Mouse (Mus musculus): ENCODE results near the gene Zfhx3. TPM values are rescaled to one million over a fixed set of nuclear protein-coding genes. Genes with fewer than 3 reads are reported as not detected.
A peak's percentile ranks its signal among the peaks of the same experiment; 100 is the strongest.

The Zfhx3 gene
- polyA plus RNA-seq, 1 experiment from 2014 or later: 17.8 TPM

DNA sequence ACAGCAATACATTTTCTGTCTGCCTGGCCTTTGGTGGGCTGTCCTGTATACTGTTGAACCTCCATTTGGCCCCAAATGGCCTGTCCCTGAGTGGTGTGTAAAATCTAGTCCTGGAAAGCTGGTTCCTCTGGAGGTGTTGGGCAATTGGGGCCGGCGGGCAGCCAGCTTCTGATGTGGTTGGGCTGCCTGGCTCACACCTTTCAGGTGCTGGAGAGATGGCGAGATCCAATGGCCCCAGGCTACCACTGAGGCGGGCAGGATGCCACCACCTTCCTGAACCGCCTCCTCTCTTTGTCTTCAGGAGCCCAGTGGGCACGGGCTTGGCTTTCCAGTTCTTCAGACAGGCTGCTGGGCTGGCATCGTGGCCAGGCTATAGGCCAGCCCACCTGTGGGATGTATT lies 803.1 kb downstream of the Zfhx3 start:
- 95% methylated on average over 7 of the region's 7 CpGs for WGBS

GRCm38 (mm10) chr8:108748095-108748494 lies 805.7 kb downstream of the Zfhx3 start:
- Histone ChIP-seq H3K9me3 (ENCODE audit: control insufficient read depth, low read length) (no peaks in the 10 kb centered on the region), H3K27me3 (replicated peaks; ENCODE audit: control insufficient read depth, insufficient read depth, low read length) (no peaks in the 10 kb centered on the region), H3K4me1 (ENCODE audit: control insufficient read depth, insufficient read depth, low read depth, low read length) (peaks cover 10% of the 10 kb centered on the region), H3K27ac (ENCODE audit: low read depth, low read length) (no peak overlapping the region), H3K36me3 (ENCODE audit: control insufficient read depth, insufficient read depth, low read length) (no peaks in the 10 kb centered on the region), H3K9ac (ENCODE audit: low read depth, low read length) (no peak overlapping the region), H3K4me3 (ENCODE audit: low read length) (no peak overlapping the region), H3K4me2 (ENCODE audit: low read length) (no peak overlapping the region)
- 59% methylated on average over 11 of the region's 11 CpGs for WGBS
- ATAC-seq: no peak

More for the DNA sequence above, 803.1 kb downstream of the Zfhx3 start:
- no peaks in the 10 kb centered on the region for H3K36me3 ChIP-seq (ENCODE audit: control insufficient read depth, insufficient read depth, low read length)
- peaks cover 10% of the 10 kb centered on the region for H3K4me1 ChIP-seq (ENCODE audit: control insufficient read depth, insufficient read depth, low read depth, low read length)
- H3K9me3 ChIP-seq (ENCODE audit: control insufficient read depth, low read length): no peaks in the 10 kb centered on the region
- no peak overlapping the region for H3K27ac ChIP-seq (ENCODE audit: low read depth, low read length)
- H3K27me3 ChIP-seq (replicated peaks; ENCODE audit: control insufficient read depth, insufficient read depth, low read length): no peaks in the 10 kb centered on the region
- no peak overlapping the region for H3K4me2 ChIP-seq (ENCODE audit: low read length)
- H3K9ac ChIP-seq (ENCODE audit: low read depth, low read length): no peak overlapping the region
- ATAC-seq: no peak
- H3K4me3 ChIP-seq (ENCODE audit: low read length): no peak overlapping the region

DNA sequence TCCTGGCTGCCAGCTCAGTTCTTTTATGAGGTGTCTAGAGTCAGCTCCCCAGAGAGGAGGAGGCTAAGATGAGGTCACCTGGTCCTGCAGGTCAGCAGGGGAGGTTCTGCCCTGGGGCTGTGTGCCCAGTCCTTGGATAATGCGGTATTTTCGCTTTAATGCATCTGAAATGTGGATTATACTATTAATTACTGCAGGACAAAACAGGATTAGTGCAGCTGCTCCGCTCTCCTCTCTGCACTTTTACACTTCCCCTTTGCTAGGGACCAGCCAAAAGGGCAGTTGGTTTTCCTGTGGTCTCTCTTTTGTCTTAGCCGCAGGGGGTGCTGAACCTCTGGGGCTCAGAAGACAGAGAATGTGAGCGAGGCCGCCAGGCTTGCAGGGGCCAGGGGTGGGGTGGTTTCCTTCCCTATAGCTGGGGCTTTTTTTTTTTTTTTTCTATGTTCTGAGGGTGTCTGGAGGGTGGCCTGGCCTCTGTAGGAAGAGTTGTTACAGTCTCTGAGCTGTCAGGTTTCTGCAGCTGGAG lies 806.5 kb downstream of the Zfhx3 start:
- Histone ChIP-seq H3K27ac (ENCODE audit: low read depth, low read length) (0 out of 2 replicates have a peak overlapping the region, but pooled peaks have one; percentile 5), H3K9ac (ENCODE audit: low read depth, low read length) (no peak overlapping the region)

GRCm38 (mm10) chr8:108750806-108751205 lies 808.4 kb downstream of the Zfhx3 start:
- H3K4me2 ChIP-seq (ENCODE audit: low read length): no peak overlapping the region
- no peak overlapping the region for H3K27ac ChIP-seq (ENCODE audit: low read depth, low read length)
- 85% methylated on average over 9 of the region's 9 CpGs for WGBS
- H3K36me3 ChIP-seq (ENCODE audit: control insufficient read depth, insufficient read depth, low read length): no peaks in the 10 kb centered on the region
- H3K4me3 ChIP-seq (ENCODE audit: low read length): no peak overlapping the region
- H3K9ac ChIP-seq (ENCODE audit: low read depth, low read length): no peak overlapping the region
- no peaks in the 10 kb centered on the region for H3K9me3 ChIP-seq (ENCODE audit: control insufficient read depth, low read length)
- ATAC-seq: no peak
- H3K4me1 ChIP-seq (ENCODE audit: control insufficient read depth, insufficient read depth, low read depth, low read length): peaks cover 17% of the 10 kb centered on the region
- H3K27me3 ChIP-seq (replicated peaks; ENCODE audit: control insufficient read depth, insufficient read depth, low read length): no peaks in the 10 kb centered on the region

More for the DNA sequence above, 806.5 kb downstream of the Zfhx3 start:
- Histone ChIP-seq H3K4me1 (ENCODE audit: control insufficient read depth, insufficient read depth, low read depth, low read length) (peaks cover 10% of the 10 kb centered on the region), H3K4me3 (ENCODE audit: low read length) (no peak overlapping the region), H3K27me3 (replicated peaks; ENCODE audit: control insufficient read depth, insufficient read depth, low read length) (no peaks in the 10 kb centered on the region), H3K36me3 (ENCODE audit: control insufficient read depth, insufficient read depth, low read length) (no peaks in the 10 kb centered on the region), H3K9me3 (ENCODE audit: control insufficient read depth, low read length) (no peaks in the 10 kb centered on the region), H3K4me2 (ENCODE audit: low read length) (no peak overlapping the region)
- 13% methylated on average over 6 of the region's 6 CpGs for WGBS
- peak; percentile 48 for ATAC-seq

- Histone ChIP-seq H3K27me3 (replicated peaks; ENCODE audit: control insufficient read depth, insufficient read depth, low read length) (no peaks in the 10 kb centered on the region), H3K4me3 (ENCODE audit: low read length) (no peak overlapping the region), H3K9ac (ENCODE audit: low read depth, low read length) (no peak overlapping the region), H3K36me3 (ENCODE audit: control insufficient read depth, insufficient read depth, low read length) (no peaks in the 10 kb centered on the region), H3K4me2 (ENCODE audit: low read length) (no peak overlapping the region), H3K27ac (ENCODE audit: low read depth, low read length) (no peak overlapping the region), H3K4me1 (ENCODE audit: control insufficient read depth, insufficient read depth, low read depth, low read length) (peaks cover 17% of the 10 kb centered on the region), H3K9me3 (ENCODE audit: control insufficient read depth, low read length) (no peaks in the 10 kb centered on the region)
- no peak for ATAC-seq
- 66% methylated on average over 6 of the region's 6 CpGs for WGBS
Measured at GRCm38 (mm10) chr8:108754556-108754955, 812.1 kb downstream of the Zfhx3 start.

GRCm38 (mm10) chr8:108755400-108756325 lies 813.2 kb downstream of the Zfhx3 start:
- Histone ChIP-seq H3K27me3 (replicated peaks; ENCODE audit: control insufficient read depth, insufficient read depth, low read length) (no peaks in the 10 kb centered on the region), H3K27ac (ENCODE audit: low read depth, low read length) (0 out of 2 replicates have a peak overlapping the region, but pooled peaks have one; percentile 29), H3K4me2 (ENCODE audit: low read length) (peak overlapping the region; percentile 27), H3K9me3 (ENCODE audit: control insufficient read depth, low read length) (no peaks in the 10 kb centered on the region), H3K4me3 (ENCODE audit: low read length) (no peak overlapping the region), H3K4me1 (ENCODE audit: control insufficient read depth, insufficient read depth, low read depth, low read length) (peaks cover 17% of the 10 kb centered on the region), H3K36me3 (ENCODE audit: control insufficient read depth, insufficient read depth, low read length) (no peaks in the 10 kb centered on the region), H3K9ac (ENCODE audit: low read depth, low read length) (no peak overlapping the region)
- ATAC-seq: peak; percentile 66
- WGBS: 42% methylated on average over 19 of the region's 19 CpGs

GRCm38 (mm10) chr8:108759511-108760330 lies 817.3 kb downstream of the Zfhx3 start:
- Histone ChIP-seq H3K36me3 (ENCODE audit: control insufficient read depth, insufficient read depth, low read length) (no peaks in the 10 kb centered on the region), H3K4me2 (ENCODE audit: low read length) (no peak overlapping the region), H3K4me1 (ENCODE audit: control insufficient read depth, insufficient read depth, low read depth, low read length) (peaks cover 18% of the 10 kb centered on the region), H3K27ac (ENCODE audit: low read depth, low read length) (no peak overlapping the region; the same call in 1 of the 2 replicates), H3K9me3 (ENCODE audit: control insufficient read depth, low read length) (no peaks in the 10 kb centered on the region), H3K9ac (ENCODE audit: low read depth, low read length) (no peak overlapping the region), H3K27me3 (replicated peaks; ENCODE audit: control insufficient read depth, insufficient read depth, low read length) (no peaks in the 10 kb centered on the region; the same call in 1 of the 2 replicates), H3K4me3 (ENCODE audit: low read length) (no peak overlapping the region)
- ATAC-seq: no peak
- 58% methylated on average over 15 of the region's 15 CpGs for WGBS

GRCm38 (mm10) chr8:108760745-108761144 lies 818.3 kb downstream of the Zfhx3 start:
- H3K4me3 ChIP-seq (ENCODE audit: low read length): no peak overlapping the region
- ATAC-seq: no peak
- H3K27me3 ChIP-seq (replicated peaks; ENCODE audit: control insufficient read depth, insufficient read depth, low read length): no peaks in the 10 kb centered on the region; the same call in 1 of the 2 replicates
- H3K9ac ChIP-seq (ENCODE audit: low read depth, low read length): no peak overlapping the region
- H3K36me3 ChIP-seq (ENCODE audit: control insufficient read depth, insufficient read depth, low read length): no peaks in the 10 kb centered on the region
- no peak overlapping the region for H3K4me2 ChIP-seq (ENCODE audit: low read length)
- H3K4me1 ChIP-seq (ENCODE audit: control insufficient read depth, insufficient read depth, low read depth, low read length): peaks cover 13% of the 10 kb centered on the region
- H3K9me3 ChIP-seq (ENCODE audit: control insufficient read depth, low read length): no peaks in the 10 kb centered on the region
- H3K27ac ChIP-seq (ENCODE audit: low read depth, low read length): no peak overlapping the region
- WGBS: 79% methylated on average over 10 of the region's 10 CpGs

All from hindbrain, embryonic 16.5 days (tissue).